Mouse (Mus musculus) erythroblast, embryonic 14.5 days (primary cell): ENCODE data around the gene Fam135a.

Experiments used
- GATA1 ChIP-seq: IDR thresholded peaks from 2 replicates; pipeline ENCODE4 v1.6.1; 2012; ENCODE audit warnings: low read length, inconsistent platforms, mixed read lengths
- TAL1 ChIP-seq: IDR thresholded peaks from 3 replicates; pipeline ENCODE4 v1.6.1; 2012; ENCODE audit warnings: low read length, inconsistent platforms, mixed read lengths

DNA sequence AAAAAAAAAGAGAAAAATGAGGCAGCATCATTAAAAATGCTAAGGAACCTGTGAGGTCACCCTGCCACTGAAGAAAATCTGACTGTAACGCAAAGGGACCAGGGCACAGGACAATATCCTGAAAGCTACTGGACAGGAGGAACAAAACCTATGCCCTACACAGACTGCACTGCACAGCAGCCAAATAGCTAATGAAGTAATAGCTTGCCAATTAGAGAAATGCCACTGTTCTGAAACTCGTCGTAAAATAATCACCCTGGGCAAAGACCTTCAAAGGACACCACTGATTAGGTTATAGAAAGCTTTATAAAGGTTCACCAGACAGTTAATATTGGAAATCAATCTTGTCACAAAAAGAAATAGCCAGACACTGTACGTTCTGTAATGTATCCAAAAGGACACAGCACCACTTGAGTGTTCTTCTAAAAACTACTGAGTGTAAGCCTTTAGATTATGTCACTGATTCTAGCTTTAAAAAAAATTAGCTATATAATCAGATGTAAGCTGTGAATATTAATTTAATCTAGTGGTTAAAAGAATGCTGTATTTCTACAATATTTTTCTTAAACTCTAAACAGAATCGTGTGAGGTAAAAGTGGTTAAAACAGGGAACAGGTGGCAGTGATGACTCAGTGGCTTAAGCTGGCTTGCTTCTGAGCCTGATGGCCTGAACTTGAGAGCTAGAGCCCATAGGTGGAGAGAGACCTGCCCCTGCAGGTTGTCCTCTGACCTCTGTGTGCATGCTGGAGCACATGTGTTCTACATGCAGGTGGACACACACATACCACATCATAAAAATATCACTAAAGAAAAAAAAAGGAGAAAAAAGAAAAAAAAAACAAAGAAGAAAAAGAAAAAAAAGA, 26.5 kb downstream of the Fam135a start:
- TF ChIP-seq GATA1: no peak
- TF ChIP-seq TAL1: no peak
